Comparison of ENCODE assay signal across 16 mouse cellular contexts in genomic region chr5:24904941-24905340, GRCm38 (mm10).
DNase-seq lines count a peak whose midpoint lies in the region; ATAC-seq lines count a peak whose summit lies in the region.
"Had no signal": no experiment of that assay in that cellular context is flagged by ENCODE, and none has a peak within 500 bp of the region (broad histone marks: within the 10 kb centered on the region; RNA-seq: fewer than 3 reads in every experiment).

No protein-coding gene starts in this region.

- ATAC-seq in midbrain, embryonic 11.5 days (ENCODE audit: low FRiP score), result no peak
- no peak for ATAC-seq in midbrain, embryonic 15.5 days (replicated peaks)
- ATAC-seq: intestine, postnatal 0 days had no signal

- no peaks in the 10 kb centered on the region for H3K9me3 ChIP-seq in heart, embryonic 10.5 days
- H3K9me3 ChIP-seq in midbrain, embryonic 11.5 days (ENCODE audit: control insufficient read depth, low read length), result no peaks in the 10 kb centered on the region
- H3K9me3 ChIP-seq in midbrain, embryonic 15.5 days, result no peaks in the 10 kb centered on the region
- H3K9me3 ChIP-seq: embryonic facial prominence, embryonic 13.5 days had no signal

- H3K9ac ChIP-seq in midbrain, embryonic 11.5 days (ENCODE audit: low read length), result no peak overlapping the region
- no peak overlapping the region for H3K9ac ChIP-seq in midbrain, embryonic 15.5 days
- H3K9ac ChIP-seq: embryonic facial prominence, embryonic 13.5 days; lung, embryonic 14.5 days had no signal

- no peak for DNase-seq in heart, embryonic 10.5 days (ENCODE audit: low spot score)
- no peak for DNase-seq in heart, postnatal 4 days
- DNase-seq in midbrain, embryonic 11.5 days (ENCODE audit: low spot score, missing footprints), result peak; percentile 51
- peak; percentile 77 for DNase-seq in cerebellum, adult 11-12 months
- DNase-seq in cerebellum, postnatal 36 days, result peak; percentile 55 to 57
- no peak for DNase-seq in right cerebral cortex, postnatal 4 days
- DNase-seq: heart, adult 18-20 months; heart, postnatal 36 days; kidney, postnatal 14 days; lung, embryonic 14.5 days; midbrain, embryonic 14.5 days had no signal

- peaks cover 24% of the 10 kb centered on the region for H3K36me3 ChIP-seq in heart, embryonic 10.5 days
- no peaks in the 10 kb centered on the region; the same call in 1 of the 2 replicates for H3K36me3 ChIP-seq in midbrain, embryonic 11.5 days (ENCODE audit: control insufficient read depth, insufficient read depth, low read length)
- H3K36me3 ChIP-seq in midbrain, embryonic 15.5 days (replicated peaks), result no peaks in the 10 kb centered on the region

- H3K4me2 ChIP-seq in midbrain, embryonic 11.5 days, result no peak overlapping the region
- no peak overlapping the region for H3K4me2 ChIP-seq in midbrain, embryonic 15.5 days
- H3K4me2 ChIP-seq: embryonic facial prominence, embryonic 13.5 days; liver, embryonic 11.5 days; lung, embryonic 14.5 days had no signal

- H3K4me1 ChIP-seq in heart, embryonic 10.5 days, result peaks cover 33% of the 10 kb centered on the region
- peaks cover 6% of the 10 kb centered on the region; the same call in 1 of the 2 replicates for H3K4me1 ChIP-seq in midbrain, embryonic 11.5 days (ENCODE audit: control insufficient read depth, insufficient read depth, low read length)
- H3K4me1 ChIP-seq in midbrain, embryonic 15.5 days, result peaks cover 32% of the 10 kb centered on the region

- WGBS in heart, embryonic 10.5 days, result 89% methylated on average over 9 of the region's 9 CpGs
- 93% methylated on average over 9 of the region's 9 CpGs for WGBS in midbrain, embryonic 11.5 days
- WGBS in midbrain, embryonic 15.5 days, result 71% methylated on average over 9 of the region's 9 CpGs

- 0 out of 2 replicates have a peak overlapping the region, but pooled peaks have one; percentile 19 for H3K27ac ChIP-seq in heart, embryonic 10.5 days
- no peak overlapping the region for H3K27ac ChIP-seq in midbrain, embryonic 11.5 days (ENCODE audit: low read depth, low read length)
- no peak overlapping the region for H3K27ac ChIP-seq in midbrain, embryonic 15.5 days
- H3K27ac ChIP-seq: embryonic facial prominence, embryonic 13.5 days; macrophage had no signal

- H3K4me3 ChIP-seq in heart, embryonic 10.5 days, result no peak overlapping the region
- H3K4me3 ChIP-seq in midbrain, embryonic 11.5 days (ENCODE audit: low read depth, low read length), result no peak overlapping the region
- H3K4me3 ChIP-seq in midbrain, embryonic 15.5 days, result no peak overlapping the region
- H3K4me3 ChIP-seq: embryonic facial prominence, embryonic 13.5 days had no signal

- no peaks in the 10 kb centered on the region for H3K27me3 ChIP-seq in heart, embryonic 10.5 days (ENCODE audit: insufficient read depth, poor library complexity, severe bottlenecking)
- H3K27me3 ChIP-seq in midbrain, embryonic 11.5 days (ENCODE audit: control insufficient read depth, insufficient read depth, low read length), result no peaks in the 10 kb centered on the region
- H3K27me3 ChIP-seq in midbrain, embryonic 15.5 days (replicated peaks), result no peaks in the 10 kb centered on the region
- H3K27me3 ChIP-seq: embryonic facial prominence, embryonic 13.5 days had no signal

Comparison
In these comparisons a context has a peak if more than half of its experiments do, and no peak if none do; other contexts are left out.
1. DNase-seq: peak in midbrain, embryonic 11.5 days (single experiment), cerebellum, adult 11-12 months (single experiment) and cerebellum, postnatal 36 days (2 of 2); none in heart, embryonic 10.5 days (single experiment), heart, postnatal 4 days (single experiment) and right cerebral cortex, postnatal 4 days (single experiment).